Mouse (Mus musculus): ENCODE measurements around the gene Cabp4.

The Cabp4 gene

GRCm38 (mm10) chr19:4102626-4103025 is 41.2 kb downstream of the Cabp4 start:
- in situ Hi-C loops (cut with MboI, MseI), result no loop called here

GRCm38 (mm10) chr19:4102049-4102448 is 41.8 kb downstream of the Cabp4 start:
- in situ Hi-C loops (cut with MboI, MseI), result no loop called here

DNA sequence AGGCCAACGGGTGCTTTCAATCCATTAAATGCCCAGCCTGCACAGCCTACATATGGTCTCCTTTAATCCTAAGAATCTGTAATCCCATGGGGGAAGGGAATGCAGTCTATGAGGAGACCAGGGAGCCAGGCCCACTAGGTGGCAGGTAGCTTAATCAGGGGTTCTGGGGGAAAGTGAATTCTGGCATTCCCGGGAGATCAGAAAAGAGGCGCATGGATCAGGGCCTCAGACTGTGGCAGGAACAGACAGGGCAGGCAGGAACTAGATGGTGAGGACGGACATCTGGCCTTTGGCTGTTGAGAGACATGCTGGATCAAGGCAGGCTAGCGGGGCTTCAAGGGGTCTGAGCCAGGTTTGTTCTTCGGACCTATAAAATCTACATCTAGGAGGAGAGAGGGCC is 42.4 kb downstream of the Cabp4 start:
- in situ Hi-C loops (cut with MboI, MseI), result no loop called here

DNA sequence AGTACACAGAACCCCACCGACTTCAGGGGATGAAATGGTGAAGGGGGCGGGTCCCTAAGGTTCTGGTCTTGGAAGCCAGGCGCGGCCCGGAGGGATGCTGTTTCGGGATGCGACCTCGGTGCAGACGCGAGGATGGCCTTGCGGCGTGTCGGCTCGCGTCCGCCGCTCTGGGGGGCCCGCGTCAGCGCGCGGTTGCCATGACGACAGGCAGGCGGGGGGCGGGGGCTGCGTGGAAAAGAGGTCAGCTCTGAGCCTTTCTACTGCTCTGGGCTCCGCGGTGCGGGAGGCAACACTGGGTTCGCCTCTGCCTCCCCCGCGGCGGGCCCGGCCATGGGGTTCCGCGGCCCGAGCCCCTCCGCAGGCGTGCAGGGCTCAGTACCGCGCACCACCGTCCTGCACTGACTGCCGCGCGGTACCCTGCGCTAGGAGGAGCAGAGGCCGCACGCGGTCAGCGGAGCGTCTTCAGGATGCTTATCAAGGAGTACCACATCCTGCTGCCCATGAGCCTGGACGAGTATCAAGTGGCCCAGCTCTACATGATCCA is 43.0 kb downstream of the Cabp4 start:
- in situ Hi-C loops (cut with MboI, MseI), result no loop called here

- in situ Hi-C loops (cut with MboI, MseI), result no loop called here
Measured at GRCm38 (mm10) chr19:4099837-4100717, 43.8 kb downstream of the Cabp4 start, which contains the start of gene Pitpnm1. Gene Pitpnm1, plus strand, starts transcription at chr19:4099998.

DNA sequence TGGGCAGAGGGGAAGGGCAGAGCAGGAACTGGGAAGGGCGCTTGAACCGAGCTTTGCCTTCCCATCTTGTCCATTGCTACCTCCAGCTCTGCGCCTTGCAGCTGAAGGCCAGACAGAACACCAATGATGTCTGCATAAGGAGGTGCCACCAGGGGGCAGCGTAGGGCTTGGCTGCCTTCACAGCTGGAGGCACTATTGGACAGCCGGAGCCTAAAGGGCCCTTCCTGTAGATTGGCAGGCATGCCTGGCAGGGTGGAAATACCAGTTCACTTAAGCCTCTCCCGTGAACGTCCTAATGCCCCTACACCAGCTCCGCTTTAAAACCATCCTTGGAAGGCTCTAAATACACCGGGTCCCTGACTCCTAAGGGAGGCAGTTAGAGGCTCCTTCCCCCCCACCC is 44.8 kb downstream of the Cabp4 start:
- in situ Hi-C loops (cut with MboI, MseI), result no loop called here

DNA sequence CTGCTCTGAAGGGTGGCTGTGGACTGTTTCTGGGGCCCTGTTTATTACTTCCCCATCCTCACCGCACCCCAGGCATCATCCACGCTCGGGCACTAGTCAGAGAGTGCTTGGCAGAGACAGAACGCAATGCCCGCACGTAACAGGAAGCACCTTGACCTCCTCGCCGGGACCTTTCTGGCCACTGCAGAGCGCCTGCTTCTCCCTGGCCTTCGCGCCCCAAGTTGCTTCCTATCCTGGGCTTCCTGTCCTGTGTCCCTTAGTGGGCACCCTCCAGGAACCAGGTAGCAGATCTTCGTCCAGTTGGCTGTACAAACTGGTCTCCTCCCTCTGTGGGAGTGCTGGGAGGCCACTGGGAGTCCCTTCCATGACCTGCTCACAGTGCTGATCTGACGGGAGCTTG is 45.4 kb downstream of the Cabp4 start:
- in situ Hi-C loops (cut with MboI, MseI), result no loop called here

DNA sequence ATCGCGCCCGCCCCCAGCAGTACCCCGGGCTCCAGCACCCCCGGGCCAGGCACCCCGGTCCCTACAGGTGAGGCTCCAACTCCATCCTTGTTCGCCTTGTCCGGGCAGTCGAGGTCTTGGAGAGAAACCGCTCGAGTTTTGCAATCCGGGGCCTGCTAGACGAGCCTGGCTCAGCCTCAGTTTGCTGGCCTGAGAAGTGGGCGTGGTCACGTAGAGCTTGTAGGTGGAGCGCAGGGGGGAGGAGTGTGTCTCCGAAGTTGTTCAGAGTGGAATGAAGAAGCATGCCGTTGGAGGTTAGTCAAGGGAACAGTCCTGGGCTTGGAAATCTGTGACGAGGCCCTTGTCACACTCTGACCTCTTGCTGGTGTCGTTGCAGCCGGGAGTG is 46.4 kb downstream of the Cabp4 start:
- in situ Hi-C loops (cut with MboI, MseI), result no loop called here

DNA sequence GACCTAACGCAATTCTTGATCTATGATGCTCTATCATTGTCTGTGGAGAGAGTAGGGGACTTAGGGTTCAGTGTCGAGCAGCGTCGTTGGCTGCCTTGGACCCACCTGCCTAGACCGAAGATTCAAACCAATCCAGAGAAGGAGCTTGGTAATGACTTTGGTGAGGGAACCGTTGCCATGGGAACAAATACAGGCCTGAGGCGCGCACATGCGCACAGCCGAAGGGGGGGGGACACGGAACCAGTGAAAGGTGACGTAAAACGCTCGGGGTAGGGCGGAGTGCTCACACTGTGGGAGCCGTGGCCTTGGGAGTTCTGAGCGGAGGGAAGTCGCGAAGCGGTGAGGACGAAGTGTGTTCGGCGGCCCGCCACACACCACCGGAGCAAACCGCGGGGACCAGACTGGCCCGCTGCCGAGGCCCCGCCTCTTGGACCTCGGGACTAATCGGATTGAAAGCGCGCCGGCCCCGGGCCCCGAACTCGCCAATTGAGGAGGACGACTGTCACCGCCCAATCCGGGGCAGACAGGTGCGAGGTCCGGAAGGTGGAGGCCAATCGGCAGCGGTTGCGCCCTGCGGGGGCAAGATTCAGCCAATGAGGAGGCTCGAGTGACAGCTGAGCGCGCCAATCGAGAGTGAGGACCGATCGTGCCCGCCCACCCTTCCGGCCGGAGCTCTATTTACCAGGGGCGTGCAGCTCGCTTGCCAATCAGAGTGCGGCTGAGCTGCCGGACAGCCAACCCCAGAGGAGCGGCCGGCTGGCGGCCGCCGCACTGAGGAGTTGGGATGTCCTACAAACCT is 47.0 kb downstream of the Cabp4 start, which contains the start of gene Cdk2ap2:
Gene Cdk2ap2 (plus strand): TSS at position 541 of the 799 bp plus-strand sequence.
- in situ Hi-C loops (cut with MboI, MseI), result no loop called here

DNA sequence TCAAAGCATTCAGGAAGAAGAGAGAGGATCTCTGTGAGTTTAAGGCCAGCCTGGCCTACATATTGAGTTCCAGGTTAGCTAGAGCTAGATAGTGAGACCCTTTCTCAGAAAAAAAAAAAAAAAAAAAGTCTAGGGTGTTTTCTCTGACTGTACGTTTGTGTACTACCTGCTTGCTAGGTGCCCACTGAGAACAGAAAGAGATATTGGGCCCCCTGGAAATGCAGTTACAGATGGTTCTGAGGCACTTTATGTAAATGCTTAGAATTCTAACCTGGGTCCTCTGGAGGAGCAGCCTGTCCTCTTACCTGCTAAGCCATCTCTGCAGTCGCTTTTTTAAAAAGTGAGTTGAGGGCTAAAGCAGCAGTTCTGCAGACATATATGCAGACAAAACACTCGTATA is 48.0 kb downstream of the Cabp4 start:
- in situ Hi-C loops (cut with MboI, MseI), result no loop called here

- in situ Hi-C loops (cut with MboI, MseI), result no loop called here
Measured at GRCm38 (mm10) chr19:4094774-4095303, 49.0 kb downstream of the Cabp4 start.

- in situ Hi-C loops (cut with MboI, MseI), result no loop called here
Measured at GRCm38 (mm10) chr19:4094348-4094747, 49.5 kb downstream of the Cabp4 start.

GRCm38 (mm10) chr19:4093772-4094171 is 50.1 kb downstream of the Cabp4 start:
- in situ Hi-C loops (cut with MboI, MseI), result no loop called here

DNA sequence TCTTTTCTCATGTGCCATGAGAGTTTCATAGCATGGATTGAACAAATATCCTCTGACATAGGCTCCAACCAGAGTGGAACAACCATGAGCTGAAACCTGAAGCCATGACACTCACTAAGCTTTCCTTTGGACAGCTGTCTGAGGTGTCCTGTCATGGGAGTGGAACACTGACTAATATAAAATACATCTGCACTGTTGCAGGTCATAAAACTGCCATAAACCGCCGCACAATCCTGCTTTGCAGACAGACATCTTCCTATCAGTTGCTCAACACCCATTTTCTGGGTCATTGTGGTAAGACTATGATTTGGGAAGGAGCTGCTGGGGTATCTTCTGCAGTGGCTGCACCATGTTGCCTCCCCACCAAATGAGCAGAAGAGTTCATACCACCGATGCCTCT is 51.1 kb downstream of the Cabp4 start:
- in situ Hi-C loops (cut with MboI, MseI), result no loop called here

GRCm38 (mm10) chr19:4091383-4091782 is 52.5 kb downstream of the Cabp4 start:
- in situ Hi-C loops (cut with MboI, MseI), result no loop called here

- in situ Hi-C loops (cut with MboI, MseI), result no loop called here
Measured at GRCm38 (mm10) chr19:4090446-4090845, 53.4 kb downstream of the Cabp4 start.

- in situ Hi-C loops (cut with MboI, MseI), result loop anchor here (5.0 kb wide), 1 partner anchor 72 kb away; no protein-coding TSS in a partner anchor
Measured at GRCm38 (mm10) chr19:4089128-4089527, 54.7 kb downstream of the Cabp4 start.

GRCm38 (mm10) chr19:4088146-4088545 is 55.7 kb downstream of the Cabp4 start:
- in situ Hi-C loops (cut with MboI, MseI), result loop anchor here (5.0 kb wide), 1 partner anchor 71 kb away; no protein-coding TSS in a partner anchor

- in situ Hi-C loops (cut with MboI, MseI), result loop anchor here (5.0 kb wide), 1 partner anchor 70 kb away; no protein-coding TSS in a partner anchor
Measured at GRCm38 (mm10) chr19:4087090-4087489, 56.7 kb downstream of the Cabp4 start.

GRCm38 (mm10) chr19:4086156-4086555 is 57.7 kb downstream of the Cabp4 start:
- in situ Hi-C loops (cut with MboI, MseI), result loop anchor here (5.0 kb wide), 1 partner anchor 69 kb away; no protein-coding TSS in a partner anchor

All from T-helper 1 cell (primary cell).